Mouse (Mus musculus) megakaryocyte, embryonic 14.5 days (primary cell): ENCODE data around the gene D16Ertd472e.

Experiments used
- FLI1 ChIP-seq: IDR thresholded peaks from 2 replicates; pipeline ENCODE4 v1.6.1; 2012; ENCODE audit warnings: low read length, inconsistent platforms, mixed read lengths
- GATA1 ChIP-seq: IDR thresholded peaks from 3 replicates; pipeline ENCODE4 v1.6.1; 2012; ENCODE audit warnings: mixed read lengths, low read length, inconsistent platforms, borderline replicate concordance

DNA sequence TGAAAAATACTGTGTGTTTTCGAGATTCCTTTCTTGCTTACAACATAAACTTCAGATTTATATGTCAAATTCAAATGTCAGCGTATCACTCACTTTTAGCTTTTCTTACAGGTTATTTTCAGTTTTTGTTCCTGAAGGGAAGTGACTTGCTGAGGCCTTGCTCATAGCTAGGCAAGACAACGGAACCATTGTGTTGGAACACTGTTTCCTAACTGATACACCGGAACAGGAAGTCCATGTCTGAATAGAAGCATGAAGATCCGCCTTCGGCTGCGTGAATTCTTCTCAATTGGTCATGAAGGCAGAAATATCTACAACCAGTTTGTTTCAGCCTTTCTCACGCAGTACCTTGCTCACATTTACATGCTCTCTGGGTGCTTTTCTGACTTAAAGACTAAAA lies 65.0 kb downstream of the D16Ertd472e start:
- TF ChIP-seq GATA1 (no peak), FLI1 (no peak)
